Mouse (Mus musculus): ENCODE data around the gene Edil3. TPM values are rescaled to one million over a fixed set of nuclear protein-coding genes. Genes with fewer than 3 reads are reported as not detected.
A peak's percentile ranks its signal among the peaks of the same experiment; 100 is the strongest.

Gene Edil3
- total RNA-seq, 2 experiments from 2014 or later: 0.45 to 0.47 TPM

DNA sequence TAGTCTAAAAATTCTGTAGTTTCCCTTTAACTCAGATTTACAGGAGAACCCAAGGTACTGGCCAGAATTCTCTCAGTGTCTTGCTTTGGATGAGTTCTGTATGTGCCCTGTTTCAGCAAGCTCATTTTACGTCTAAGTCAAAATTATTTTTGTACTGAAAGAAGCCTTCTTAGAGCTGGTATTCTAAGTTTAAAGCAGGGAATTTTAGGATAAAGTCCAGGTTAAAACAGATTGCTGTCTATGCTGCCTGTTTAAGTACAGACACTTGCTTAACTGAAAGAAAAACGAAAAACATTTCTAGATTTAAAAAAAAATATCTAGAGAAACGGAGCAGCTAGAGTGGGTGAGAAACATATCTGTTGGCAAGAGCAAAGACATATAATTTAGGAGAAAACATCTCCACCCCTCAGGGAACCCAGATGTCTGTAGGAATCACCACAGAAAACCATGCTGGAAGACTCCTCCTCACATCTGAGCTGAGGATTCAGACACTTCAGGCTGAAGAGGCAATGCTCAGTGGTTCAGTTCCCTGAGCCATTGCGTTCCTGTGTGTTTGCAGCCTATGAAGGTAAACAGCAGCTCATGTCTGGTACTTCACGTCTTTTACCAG, 465.5 kb downstream of the Edil3 start:
- no peak for DNase-seq

DNA sequence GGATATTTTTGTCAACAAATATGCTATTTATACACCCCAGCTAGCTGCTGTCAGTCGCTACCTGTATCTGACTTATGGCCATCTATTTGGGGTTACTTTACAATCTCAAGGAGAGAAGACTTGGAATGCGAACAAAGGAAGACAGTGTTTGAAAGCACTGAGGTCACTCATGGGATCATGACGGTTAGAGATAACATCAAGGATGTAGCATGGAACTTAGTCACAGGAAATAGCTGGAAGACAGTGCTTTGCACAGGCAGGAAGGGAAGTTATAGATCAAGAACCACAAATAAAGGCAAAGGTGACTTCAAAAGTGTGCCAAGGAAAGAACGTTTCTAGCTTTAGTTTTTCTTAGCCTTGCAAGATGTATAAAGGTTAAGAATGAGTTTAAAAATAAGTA, 466.9 kb downstream of the Edil3 start:
- DNase-seq: no peak

DNA sequence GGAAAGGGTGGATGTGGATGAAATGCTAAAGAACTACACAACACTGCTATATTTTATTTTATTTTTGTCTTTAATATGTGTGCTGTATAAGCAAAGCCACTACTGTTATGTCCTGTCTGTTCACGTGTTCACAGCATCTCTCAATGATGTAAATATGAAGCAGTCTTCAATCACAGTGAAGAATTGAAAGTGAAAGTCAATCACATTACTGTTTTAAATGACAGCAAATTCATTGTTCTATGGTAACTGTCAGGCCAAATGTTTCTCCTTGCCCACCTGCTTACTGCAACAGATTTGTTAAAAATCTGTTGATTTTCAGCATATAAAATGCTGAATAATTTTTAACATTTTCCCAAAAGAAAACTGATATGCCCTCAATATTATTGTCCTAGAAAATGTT, 499.9 kb downstream of the Edil3 start:
- DNase-seq: no peak

DNA sequence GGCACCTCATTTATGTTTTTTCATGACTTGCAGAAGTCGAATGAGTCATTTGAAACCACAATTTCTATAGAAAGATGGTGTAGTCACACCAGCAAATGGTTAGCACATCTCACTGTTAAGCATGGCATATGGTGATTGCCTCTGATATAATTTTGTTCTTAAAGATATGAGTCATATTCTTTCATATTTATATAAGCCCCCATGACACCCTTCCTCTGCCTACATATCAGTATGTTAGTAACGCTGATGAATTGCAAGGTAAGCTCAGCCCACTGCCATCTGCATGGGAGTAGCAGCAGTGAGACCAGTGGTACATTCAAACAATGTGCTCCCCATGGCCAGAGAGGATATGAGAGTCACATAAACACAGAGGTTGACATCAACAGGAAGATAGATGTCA, 503.0 kb downstream of the Edil3 start:
- DNase-seq: no peak

DNA sequence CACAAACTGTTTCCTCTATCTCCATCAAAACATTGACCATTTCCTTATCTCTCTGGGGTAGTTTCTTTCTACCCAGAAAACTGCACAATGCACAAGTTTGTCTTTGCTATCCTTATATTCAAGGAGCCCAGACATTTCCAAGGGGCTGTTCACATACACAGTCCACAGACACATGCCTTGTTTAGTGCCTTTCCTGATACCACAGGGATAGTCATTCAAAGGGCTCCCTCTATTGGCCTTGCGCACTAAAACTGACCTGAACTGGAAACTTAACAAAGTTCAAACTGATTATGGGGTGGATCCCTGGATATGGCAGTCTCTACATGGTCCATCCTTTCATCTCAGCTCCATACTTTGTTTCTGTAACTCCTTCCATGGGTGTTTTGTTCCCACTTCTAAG, 513.2 kb downstream of the Edil3 start:
- DNase-seq: peak; percentile 20

DNA sequence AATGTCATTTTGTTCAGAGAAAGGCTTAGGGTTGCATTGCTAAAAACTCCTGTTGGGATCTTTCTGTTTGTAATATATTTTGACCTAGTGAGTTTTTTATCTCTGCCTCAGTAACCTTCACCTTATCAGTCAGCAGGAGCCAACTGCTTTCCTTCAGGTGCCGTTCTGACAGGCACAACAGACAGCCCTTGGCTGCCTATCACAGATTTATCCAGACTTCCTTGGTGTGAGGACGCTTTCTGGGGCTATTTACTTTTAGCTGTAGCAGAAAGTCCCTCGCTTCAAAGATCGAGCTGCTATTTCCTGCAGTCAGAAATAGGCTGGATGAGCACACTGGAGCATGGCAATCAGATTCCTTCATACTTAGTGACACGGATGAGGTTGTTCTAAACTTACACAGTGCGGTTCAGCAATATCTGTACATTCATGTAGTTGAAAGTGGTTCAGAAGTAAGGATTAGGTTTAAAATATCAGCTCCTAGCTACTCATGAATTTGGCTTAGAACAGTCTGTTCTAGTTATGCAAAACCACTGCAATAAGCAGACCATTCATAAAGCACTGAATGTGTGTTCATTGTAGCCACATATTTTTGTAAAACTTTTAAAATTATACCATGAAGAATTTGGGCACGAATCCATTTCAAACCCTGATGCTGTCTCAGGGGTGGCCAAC, 514.8 kb downstream of the Edil3 start:
- no peak for DNase-seq

DNA sequence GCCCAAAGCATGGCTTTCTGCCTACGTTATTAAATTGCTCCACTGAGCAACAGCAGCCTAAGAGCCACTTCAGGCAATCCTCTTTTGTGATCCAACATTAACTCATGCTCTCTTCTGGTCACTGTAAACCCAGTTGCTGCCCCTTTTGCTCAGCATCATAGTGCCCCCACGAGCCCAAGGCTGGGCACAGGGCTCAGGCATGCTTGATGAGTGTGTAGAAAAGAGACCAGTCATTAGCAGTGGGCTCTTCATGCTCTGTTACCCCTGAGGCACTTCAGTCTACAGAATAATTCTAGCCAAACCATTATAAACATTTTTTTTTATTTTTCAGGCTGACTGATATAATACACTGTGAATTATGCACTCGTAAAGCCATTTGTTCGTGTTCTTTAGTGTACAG, 517.8 kb downstream of the Edil3 start:
- no peak for DNase-seq

DNA sequence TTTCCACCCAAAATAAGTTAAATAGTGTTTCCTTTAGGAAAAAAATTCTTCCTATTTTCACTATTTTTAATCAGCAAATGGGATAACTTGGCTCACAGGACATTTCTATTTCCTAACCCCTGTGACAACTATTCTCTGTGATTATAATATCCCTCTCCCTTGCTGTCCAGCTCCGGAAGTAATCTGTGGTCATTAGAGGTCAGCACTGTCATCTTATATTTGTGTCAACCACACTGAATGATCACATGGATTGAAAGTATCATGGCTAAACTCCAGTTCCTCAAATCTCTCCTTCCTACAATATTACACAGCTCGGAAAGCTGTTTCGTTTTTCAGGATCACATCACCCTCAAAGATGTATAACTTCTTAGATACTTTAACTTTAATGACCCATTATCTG, 518.5 kb downstream of the Edil3 start:
- DNase-seq: no peak

DNA sequence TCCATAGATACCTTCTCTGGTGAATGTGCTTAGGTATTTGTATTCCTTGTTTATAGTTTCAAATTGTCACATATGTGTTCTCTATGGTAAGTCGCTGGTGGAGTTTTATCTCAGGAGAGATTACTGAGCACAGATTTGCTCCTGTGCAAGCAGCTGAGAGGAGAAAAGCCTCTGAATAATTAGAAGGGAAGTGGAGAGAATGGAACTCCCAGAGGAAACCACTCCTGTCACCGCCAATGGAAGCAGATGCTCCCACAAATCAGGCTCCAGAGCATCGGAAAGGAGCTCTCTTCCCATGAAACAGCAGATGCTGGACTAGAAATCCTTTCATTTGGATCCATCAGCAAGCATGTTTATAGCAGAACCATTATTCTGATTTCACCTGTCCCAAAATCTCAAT, 534.0 kb downstream of the Edil3 start:
- no peak for DNase-seq

DNA sequence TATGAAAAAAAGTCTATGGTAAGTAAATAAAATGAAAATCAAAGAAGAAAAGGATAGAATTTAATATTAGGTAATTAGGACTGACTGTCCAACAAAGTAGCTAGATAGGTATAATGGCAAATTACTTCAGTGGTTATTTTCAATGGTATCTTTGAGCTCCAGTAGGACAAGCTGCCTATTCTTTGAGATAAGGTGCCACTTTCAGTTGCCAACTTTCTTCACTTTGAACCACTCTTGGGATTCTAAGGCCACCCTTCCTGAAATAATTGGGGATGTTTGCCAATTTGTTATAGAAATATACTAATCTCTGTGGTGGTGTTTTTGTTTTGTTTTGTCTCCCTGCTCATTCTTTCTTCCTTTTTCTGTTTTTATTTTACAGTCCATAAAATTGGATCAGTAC, 537.1 kb downstream of the Edil3 start:
- DNase-seq: no peak

DNA sequence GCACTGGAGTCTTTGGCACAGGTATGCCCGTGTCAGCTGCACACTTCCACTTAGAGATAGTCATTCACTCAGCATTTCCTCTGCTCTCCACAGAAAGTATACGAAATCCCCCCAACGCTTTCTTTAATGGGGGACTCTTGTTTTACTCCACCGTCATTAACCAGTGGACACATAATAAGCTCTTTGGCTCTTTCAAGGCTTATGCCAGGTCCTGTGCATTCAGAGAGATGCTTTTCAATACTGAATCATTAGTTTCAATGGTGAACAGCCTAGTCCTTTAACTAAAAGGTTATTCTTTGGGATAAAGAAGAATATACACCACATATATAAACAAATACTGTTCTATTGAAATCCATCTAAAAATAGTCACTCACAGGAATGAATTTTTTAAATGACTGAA, 541.0 kb downstream of the Edil3 start:
- no peak for DNase-seq

DNA sequence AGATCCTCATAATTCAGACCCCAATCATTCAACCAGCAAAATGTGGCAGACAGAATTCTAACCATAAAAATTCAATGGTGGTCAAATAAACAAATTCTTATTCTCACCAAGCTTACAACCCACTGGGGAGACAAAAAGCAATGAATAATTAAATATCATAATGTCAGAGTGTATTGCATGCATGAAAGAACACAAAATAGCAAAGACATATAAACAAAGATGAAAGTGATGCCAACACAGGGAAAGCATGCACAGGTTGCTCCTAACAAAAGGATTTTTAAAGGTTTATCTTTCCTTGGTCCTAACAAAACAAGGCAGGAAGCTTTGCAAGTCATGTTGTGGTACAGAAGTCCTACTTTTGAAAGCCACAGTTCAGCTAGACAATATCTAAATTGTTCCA, 550.0 kb downstream of the Edil3 start:
- DNase-seq: no peak

DNA sequence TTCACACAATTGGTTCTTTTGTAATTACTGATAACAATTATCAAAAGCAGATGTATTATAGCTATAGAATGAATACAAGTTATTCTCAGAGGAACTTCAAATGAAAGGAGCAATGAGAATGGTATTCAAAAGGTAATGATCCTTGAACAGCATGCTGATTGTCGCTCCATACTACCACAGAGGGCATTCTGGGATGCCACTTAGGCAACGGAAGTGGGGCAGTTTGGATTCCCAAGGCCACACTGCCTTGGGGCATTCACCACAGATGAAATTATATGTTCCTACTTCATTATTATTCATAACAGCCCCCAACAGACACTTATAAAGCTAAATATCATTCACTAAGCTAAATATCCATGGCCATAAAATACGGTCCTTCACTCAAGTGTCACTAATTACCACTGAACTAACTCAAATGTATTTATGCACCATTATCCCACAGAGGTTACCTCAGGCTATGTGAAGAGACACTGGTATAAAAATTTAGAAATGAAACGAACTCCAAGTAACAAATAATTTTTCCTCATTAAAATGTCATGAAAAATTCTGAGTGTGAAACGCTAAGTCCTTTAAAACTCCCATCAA, 550.5 kb downstream of the Edil3 start:
- no peak for DNase-seq
